Mouse (Mus musculus) gastrocnemius, adult 18-20 months (tissue): ENCODE results near the gene Tinf2. TPM values are rescaled to one million over a fixed set of nuclear protein-coding genes. Genes with fewer than 3 reads are reported as not detected.

ENCODE experiments used
- DNase-seq: peaks from one replicate; pipeline ENCODE4 v3.0.0; 2021; ENCODE audit warnings: low spot score
- total RNA-seq, 2 experiments: library from RNA; stranded (reverse); gene quantifications; 2 replicates each; pipeline ENCODE4 v1.2.3; 2021

Tinf2 gene
- total RNA-seq, 2 experiments from 2014 or later: 12.1 to 15.7 TPM

DNA sequence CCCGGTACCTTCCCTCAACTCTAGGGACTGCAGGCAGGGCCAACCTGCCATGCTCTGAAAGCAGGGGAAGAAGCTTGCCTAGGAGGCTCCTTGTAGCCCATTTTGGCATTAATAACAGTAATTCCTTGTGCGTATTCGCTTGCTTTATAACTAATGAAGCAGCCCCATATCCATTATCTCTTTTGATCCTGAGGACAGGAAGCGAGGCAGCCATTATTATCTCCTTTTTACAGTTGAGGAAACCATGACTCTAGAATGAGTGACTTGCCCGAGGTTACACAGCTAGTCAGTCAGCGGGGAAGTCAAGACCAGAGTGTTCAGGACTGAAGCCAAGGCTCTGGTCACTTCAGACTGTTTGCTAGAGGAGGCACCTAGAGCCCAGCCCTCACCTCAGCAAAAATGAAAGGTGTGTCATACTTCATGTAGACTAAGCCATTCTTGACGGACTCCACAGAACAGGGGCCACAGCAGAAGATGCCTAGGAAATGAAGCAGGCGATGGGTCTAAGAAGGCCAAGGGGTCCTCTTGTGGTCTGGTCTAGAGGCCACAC is 24.5 kb upstream of the Tinf2 start:
- DNase-seq: no peak

DNA sequence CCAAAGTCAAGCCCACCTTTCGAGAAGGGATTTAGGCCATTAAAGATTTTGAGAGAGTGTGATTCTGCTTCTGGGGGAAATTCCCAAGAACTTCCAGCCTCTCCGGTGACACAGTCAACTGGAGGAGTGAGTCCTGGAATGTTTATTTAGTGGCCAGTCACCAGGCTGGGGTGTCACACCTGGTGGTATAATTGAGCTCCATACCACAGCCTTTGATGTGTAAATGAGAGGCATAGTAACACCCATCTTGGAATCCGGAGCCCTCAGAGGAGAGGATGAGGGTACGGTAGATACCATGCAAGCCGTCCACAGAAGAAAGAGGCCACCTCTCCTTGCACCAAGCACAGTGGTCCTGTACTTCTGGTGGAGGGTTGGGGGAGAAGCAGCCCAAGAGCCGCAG is 21.1 kb upstream of the Tinf2 start:
- DNase-seq: no peak

- no peak for DNase-seq
These were observed 19.5 kb upstream of the Tinf2 start for GRCm38 (mm10) chr14:55701131-55701530.

GRCm38 (mm10) chr14:55697226-55697625 is 15.6 kb upstream of the Tinf2 start:
- DNase-seq: no peak

- no peak for DNase-seq
These were observed 7.8 kb upstream of the Tinf2 start for GRCm38 (mm10) chr14:55689433-55689832.

DNA sequence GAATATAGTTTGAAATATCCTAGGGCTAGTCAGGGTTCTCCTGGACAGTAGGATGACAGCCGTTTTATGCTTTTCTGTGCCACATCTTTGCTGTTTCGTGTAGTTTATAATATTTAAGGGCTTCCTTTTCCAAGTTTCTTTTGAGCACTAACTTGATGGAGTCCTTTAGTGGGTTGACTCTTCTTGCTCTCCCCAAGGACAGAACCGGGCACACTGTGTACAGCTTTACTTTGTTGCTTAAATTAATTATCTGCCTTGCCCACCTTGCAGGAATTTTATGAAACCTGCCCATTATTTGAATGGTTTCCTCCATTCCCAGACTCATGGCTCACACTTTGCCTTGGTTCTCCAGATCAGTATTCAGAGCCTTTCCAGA is 486 bp upstream of the Tinf2 start:
- DNase-seq: no peak

DNA sequence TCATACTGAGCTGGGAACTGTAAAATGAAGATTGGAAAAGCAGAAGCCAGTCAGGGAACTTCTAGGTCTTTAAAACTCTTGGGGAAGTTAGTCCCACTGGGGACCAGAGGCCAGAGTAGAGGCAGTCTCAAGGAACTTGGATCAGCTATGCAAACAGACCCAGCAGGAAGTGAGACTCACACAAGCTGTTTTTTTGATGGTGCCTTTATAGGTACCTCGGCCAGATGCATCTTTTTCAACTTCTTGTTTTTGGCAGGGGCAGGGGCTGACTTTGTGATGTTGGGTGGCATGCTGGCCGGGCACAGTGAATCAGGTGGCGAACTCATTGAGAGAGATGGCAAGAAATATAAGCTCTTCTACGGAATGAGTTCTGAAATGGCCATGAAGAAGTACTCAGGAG is 4.0 kb downstream of the Tinf2 start:
- no peak for DNase-seq

GRCm38 (mm10) chr14:55672741-55673060 is 8.9 kb downstream of the Tinf2 start:
- no peak for DNase-seq

- DNase-seq: peak; percentile 91
These were observed 9.5 kb downstream of the Tinf2 start, which contains the start of the genes Gmpr2 and Nedd8 for GRCm38 (mm10) chr14:55671833-55672740. Gene Gmpr2 (plus strand): TSS chr14:55671941. Gene Nedd8 (minus strand): TSS chr14:55672124.

DNA sequence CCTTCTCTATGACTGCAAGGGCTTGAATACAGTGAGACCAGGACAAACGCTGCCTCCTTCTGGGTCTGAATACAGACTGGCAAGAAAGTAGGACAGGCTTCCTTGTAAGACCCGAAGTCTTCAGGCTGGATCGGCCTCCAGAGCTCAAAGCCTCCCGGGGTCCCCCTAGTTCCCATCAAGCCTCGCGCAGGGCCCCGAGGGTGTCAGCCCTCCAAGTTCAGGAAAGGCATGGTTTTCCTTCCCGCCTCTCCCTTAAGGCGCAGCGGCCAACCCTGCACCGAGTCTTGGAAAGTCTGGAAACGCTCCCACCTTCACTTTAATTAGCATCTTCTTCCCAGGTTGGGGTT is 10.2 kb downstream of the Tinf2 start:
- no peak for DNase-seq

DNA sequence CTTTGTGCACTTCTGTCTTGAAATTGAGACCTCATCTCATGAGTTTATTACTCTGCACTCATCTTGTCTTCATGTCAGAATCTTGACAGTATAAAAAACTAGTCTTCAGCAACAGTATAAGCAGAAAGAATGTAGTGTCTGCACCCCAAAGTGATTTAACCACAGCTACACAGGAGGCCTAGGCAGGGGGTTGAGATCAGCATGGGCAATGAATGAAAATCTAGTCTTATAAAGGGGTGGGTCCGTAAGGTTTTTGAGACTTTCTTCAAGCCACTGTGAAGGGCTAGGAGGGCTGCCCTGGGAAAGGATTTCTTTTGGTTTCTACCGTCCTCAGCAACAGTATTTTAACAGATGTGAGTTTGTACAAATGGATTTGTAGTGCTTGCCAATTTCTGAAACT is 21.0 kb downstream of the Tinf2 start:
- no peak for DNase-seq

DNA sequence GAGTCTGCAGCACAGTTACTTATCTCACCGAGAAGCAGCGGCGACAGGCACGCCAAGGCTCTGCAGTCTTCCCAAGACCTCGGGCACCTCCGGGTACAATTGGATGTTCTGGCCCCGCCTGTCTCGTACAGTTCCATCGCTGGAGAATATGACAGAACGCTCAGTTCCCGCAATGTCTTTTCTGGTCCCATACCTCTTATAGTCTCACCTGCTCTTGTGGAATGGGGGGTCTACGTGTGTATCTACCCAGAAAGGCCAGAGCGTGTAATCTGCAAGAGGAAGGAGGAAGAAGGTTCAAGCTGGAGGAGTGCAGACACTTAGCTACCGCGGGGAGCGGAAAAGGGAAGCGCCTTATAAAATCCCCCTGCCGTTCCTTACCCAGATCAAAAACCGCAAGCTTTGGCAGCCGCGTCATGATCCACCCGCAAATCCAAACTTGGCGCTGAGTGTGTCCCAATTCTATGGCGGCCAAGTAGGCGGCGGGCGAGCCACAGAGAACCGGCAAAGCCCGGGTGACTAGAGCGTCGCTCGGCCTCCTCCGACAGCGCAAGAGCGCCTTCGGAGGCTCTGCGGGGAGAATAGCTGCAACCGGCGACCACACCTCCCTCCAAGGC is 21.6 kb downstream of the Tinf2 start, which contains the start of gene Mdp1:
Mdp1 (minus strand) TSS at position 549 of the 614 bp plus-strand sequence.
- DNase-seq: peak; percentile 74

DNA sequence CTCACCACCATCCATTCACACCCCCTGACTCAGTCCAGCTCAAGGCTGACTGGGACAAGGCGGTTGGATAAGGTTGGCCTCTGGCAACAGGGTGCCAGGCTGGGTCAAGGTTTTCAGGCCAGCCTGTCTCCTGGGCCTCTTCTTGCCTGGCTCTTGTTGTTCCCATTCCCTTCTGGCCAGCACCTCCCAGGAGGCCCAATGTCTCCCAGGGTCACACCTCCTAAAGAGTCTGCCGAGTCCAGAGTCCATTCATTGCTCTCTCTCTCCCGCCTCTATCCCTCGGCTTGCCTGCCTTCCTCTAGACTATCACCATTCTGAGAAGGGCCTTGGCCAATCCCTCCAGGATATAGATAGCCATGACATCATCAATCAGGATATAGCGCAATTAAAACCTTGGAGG is 23.6 kb downstream of the Tinf2 start:
- DNase-seq: no peak

DNA sequence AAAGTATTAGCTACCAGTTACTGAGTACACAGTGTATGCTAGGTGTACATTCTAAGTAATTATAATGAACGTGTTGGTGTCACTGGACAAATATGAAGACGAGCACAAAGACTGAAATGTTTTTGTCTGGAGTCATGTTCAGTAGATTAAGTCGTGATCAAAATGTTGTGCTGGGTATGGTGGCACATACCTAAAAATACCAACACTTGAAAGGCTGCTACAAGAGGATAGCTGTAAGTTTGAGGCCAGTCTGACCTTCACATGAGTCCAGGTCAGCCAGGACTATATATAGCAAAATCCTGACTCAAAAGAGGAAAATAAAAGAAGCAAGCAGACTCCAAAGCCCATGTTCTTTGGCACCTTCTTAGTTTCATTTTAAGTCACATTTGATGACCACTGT is 24.7 kb downstream of the Tinf2 start:
- DNase-seq: no peak

DNA sequence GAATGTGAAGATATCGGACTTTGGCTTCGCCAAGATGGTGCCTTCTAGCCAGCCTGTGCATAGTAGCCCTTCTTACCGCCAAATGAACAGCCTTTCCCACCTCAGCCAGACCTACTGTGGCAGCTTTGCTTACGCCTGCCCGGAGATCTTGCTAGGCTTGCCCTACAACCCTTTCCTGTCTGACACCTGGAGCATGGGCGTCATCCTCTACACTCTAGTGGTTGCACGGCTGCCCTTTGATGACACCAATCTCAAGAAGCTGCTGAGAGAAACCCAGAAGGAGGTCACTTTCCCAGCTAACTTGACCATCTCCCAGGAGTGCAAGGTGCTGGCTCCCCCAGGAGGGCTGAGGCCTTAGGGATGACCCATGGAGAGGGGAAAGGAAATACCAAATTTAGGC is 30.1 kb downstream of the Tinf2 start:
- no peak for DNase-seq

- no peak for DNase-seq
These were observed 31.7 kb downstream of the Tinf2 start, which contains the start of gene Tssk4 for GRCm38 (mm10) chr14:55649884-55650283. Gene Tssk4 (plus strand): TSS chr14:55650184.

DNA sequence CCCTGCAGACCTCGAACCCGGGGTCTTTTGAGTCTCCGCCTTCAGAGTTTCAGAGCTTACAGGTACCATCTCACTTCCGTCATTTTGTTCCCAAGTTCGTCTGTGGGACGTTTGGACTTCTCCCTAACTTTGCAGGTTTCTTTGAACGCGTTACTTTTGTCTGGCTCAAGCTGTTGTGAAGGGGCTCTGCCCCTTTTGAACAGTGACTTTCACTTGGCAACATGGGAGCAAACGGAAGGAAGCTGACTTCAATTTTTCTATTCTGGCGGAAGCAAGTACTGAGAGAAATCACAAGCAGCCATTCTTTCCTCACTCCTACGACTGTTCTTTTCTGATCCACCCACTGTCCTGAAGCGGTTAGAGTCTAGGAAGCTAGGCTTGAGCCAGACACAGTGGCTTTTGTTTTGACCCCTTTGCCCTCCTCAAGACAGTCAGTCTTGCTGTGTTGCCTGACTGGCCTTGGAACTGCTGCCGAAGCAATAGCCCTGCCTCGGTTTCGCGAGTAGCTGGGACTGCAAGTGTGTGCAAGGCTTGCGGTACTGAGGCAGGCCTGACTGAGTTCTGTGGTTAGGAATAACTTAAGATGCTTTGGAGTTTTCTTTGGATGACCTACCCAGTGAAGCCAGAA is 37.2 kb downstream of the Tinf2 start:
- DNase-seq: no peak

DNA sequence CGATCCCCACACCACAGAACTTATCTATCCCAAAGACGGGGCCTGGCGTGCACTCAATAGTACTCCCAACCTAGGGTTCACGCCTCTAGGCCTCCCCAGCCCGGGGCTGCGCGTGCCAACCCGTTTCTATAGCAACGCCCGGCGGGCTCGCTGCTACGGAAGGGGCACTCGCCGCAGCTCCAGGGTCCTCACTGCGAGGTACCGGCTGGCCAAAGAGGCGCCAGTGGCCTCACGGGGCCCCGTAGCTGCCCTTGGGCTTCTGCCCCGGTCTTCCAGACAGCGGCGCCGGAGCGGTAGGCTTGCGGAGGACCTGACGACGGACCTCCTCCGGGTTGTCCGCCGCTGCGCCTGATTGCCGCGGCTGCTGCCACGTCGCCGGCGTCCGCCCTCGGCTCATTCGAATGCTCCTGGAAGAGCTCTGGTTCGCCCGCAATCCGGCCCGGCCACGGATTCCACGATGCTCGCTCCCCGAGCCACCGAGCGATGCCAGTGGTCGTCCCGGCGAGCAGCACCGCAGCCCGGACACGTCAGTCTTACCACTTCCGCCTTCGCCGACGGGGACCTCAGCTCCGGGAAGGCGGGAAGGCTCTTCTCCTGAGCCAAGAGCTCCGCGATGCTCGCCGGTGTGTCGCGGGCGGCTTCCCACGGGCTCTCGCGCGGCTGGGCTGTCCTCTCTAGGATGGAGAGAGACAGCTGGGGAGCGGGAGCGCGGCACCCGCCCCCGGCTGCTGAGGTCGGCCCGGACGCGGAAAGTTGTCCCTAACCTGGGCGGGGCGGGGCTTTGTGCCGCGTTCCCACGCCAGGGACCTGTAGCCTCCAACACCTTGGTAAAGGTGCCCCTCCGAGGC is 38.3 kb downstream of the Tinf2 start, which contains the start of gene Tm9sf1:
Tm9sf1 (minus strand) TSS at position 747 of the 848 bp plus-strand sequence.
- peak; percentile 84 for DNase-seq

GRCm38 (mm10) chr14:55642679-55643059 is 39.0 kb downstream of the Tinf2 start:
- no peak for DNase-seq

DNA sequence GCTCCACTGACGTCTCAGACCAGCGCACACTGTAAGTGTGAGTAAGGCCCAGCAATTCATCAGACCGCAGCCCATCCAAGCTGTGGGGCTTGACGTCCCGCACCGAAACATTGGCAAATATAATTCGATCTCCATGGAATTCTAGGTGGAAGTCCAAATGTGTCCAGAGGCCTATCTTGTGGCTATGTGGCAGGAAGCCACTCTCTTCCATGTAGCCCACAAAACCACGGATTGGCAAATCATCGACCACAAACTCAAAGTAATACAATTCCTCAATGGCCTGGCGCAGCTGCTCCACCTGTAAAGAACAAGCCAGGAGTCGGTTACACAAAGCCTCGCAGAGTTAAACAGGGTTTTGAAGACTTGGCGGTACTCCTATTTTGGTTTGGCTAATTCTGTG is 40.3 kb downstream of the Tinf2 start:
- DNase-seq: no peak

- no peak for DNase-seq
These were observed 40.8 kb downstream of the Tinf2 start for GRCm38 (mm10) chr14:55640816-55641215.
